Mouse (Mus musculus) forebrain, embryonic 15.5 days (tissue): ENCODE measurements around the gene Flrt2. TPM values are rescaled to one million over a fixed set of nuclear protein-coding genes. Genes with fewer than 3 reads are reported as not detected.
"Not testable (repeated sequence)": the region's sequence is repeated elsewhere in the genome, so short reads cannot be mapped to it uniquely, and the experiment has no call there.

Experiments
- ATAC-seq: fragments of 200-750 bp; cut with Nextera tagmentation; replicated peaks from 2 replicates; pipeline ENCODE4 v1.8.0; 2017; ENCODE audit warnings: mild to moderate bottlenecking, moderate TSS enrichment, moderate library complexity
- H3K27ac ChIP-seq: fragments of 300-500 bp; sonication (generic); replicated peaks from 2 replicates; pipeline ENCODE4 v1.5.1; 2015; ENCODE audit warnings: mild to moderate bottlenecking, inconsistent platforms
- H3K27me3 ChIP-seq: fragments of 300-500 bp; sonication (generic); 2 replicates; pipeline ENCODE4 v1.6.1; 2015; ENCODE audit warnings: inconsistent platforms
- H3K36me3 ChIP-seq: fragments of 300-500 bp; sonication (generic); 2 replicates; pipeline ENCODE4 v1.6.1; 2015; ENCODE audit warnings: mild to moderate bottlenecking, inconsistent platforms
- H3K4me1 ChIP-seq: fragments of 300-500 bp; sonication (generic); 2 replicates; pipeline ENCODE4 v1.6.1; 2015; ENCODE audit warnings: inconsistent platforms
- H3K4me2 ChIP-seq: fragments of 300-500 bp; sonication (generic); replicated peaks from 2 replicates; pipeline ENCODE4 v1.6.1; 2015; ENCODE audit warnings: mild to moderate bottlenecking, inconsistent platforms
- H3K4me3 ChIP-seq: fragments of 300-500 bp; sonication (generic); 2 replicates; pipeline ENCODE4 v1.5.1; 2015; ENCODE audit warnings: mild to moderate bottlenecking, inconsistent platforms
- H3K9ac ChIP-seq: fragments of 300-500 bp; sonication (generic); replicated peaks from 2 replicates; pipeline ENCODE4 v1.6.1; 2015; ENCODE audit warnings: mild to moderate bottlenecking, inconsistent platforms
- H3K9me3 ChIP-seq: fragments of 300-500 bp; sonication (generic); 2 replicates; pipeline ENCODE4 v1.6.1; 2016; ENCODE audit warnings: inconsistent platforms
- WGBS: fragments of 180-500 bp; shearing (Covaris S2); methylation state at CpG from one replicate; pipeline ENCODE4 v1.1.7; 2015; ENCODE audit warnings: mixed read lengths; 5-methylcytosine and 5-hydroxymethylcytosine counted together
- polyA plus RNA-seq: library from polyadenylated mRNA; unstranded; fragments of >200 nt; fragmentation: Nextera tagmentation; extraction: Ambion mirVana; gene quantifications from 2 replicates; pipeline ENCODE4 v1.2.1, GENCODE M21; 2015

Gene Flrt2
- polyA plus RNA-seq = 36.3 and 37.5 TPM in 2 replicates

- Histone ChIP-seq H3K4me1 (peaks cover 34% of the 10 kb centered on the region), H3K4me2 (peak within 1 kb of the TSS; percentile 71), H3K9ac (peak within 1 kb of the TSS; percentile 90), H3K4me3 (peak within 1 kb of the TSS; percentile 95), H3K9me3 (no peaks in the 10 kb centered on the region), H3K36me3 (no peaks in the 10 kb centered on the region), H3K27ac (peak within 1 kb of the TSS; percentile 94), H3K27me3 (no peaks in the 10 kb centered on the region)
- no peak for ATAC-seq
- under 1% methylated on average over 32 of the region's 32 CpGs for WGBS
Measured at GRCm38 (mm10) chr12:95691961-95692767, at the start of gene Flrt2. Gene Flrt2, plus strand, starts transcription at chr12:95692226.

- Histone ChIP-seq H3K4me3 (no peak overlapping the region), H3K36me3 (no peaks in the 10 kb centered on the region), H3K4me2 (no peak overlapping the region), H3K9me3 (no peaks in the 10 kb centered on the region), H3K27ac (peak overlapping the region; percentile 6; the same call in 1 of the 2 replicates), H3K4me1 (no peaks in the 10 kb centered on the region), H3K9ac (no peak overlapping the region), H3K27me3 (no peaks in the 10 kb centered on the region)
- WGBS = 44% methylated on average over 3 of the region's 3 CpGs
- ATAC-seq = no peak
Measured at GRCm38 (mm10) chr12:95642226-95642625, 49.8 kb upstream of the Flrt2 start.

- not testable (repeated sequence) for H3K9me3 ChIP-seq, H3K4me3 ChIP-seq, ATAC-seq, H3K27me3 ChIP-seq, H3K9ac ChIP-seq, H3K4me2 ChIP-seq, H3K4me1 ChIP-seq, H3K27ac ChIP-seq, H3K36me3 ChIP-seq
- WGBS = 83% methylated on average over 4 of the region's 6 CpGs
Measured at GRCm38 (mm10) chr12:95647179-95647578, 44.8 kb upstream of the Flrt2 start.

GRCm38 (mm10) chr12:95652172-95653156 lies 39.6 kb upstream of the Flrt2 start:
- Histone ChIP-seq H3K36me3 (no peaks in the 10 kb centered on the region), H3K27me3 (no peaks in the 10 kb centered on the region), H3K9ac (no peak overlapping the region), H3K4me3 (no peak overlapping the region), H3K27ac (no peak overlapping the region), H3K4me1 (no peaks in the 10 kb centered on the region), H3K4me2 (no peak overlapping the region), H3K9me3 (no peaks in the 10 kb centered on the region)
- WGBS = 73% methylated on average over 4 of the region's 4 CpGs
- ATAC-seq = no peak

- H3K27me3 ChIP-seq = no peaks in the 10 kb centered on the region
- H3K4me3 ChIP-seq = no peak overlapping the region
- 85% methylated on average over 4 of the region's 4 CpGs for WGBS
- H3K9me3 ChIP-seq = no peaks in the 10 kb centered on the region
- H3K4me2 ChIP-seq = no peak overlapping the region
- H3K36me3 ChIP-seq = no peaks in the 10 kb centered on the region
- ATAC-seq = no peak
- H3K27ac ChIP-seq = no peak overlapping the region
- no peaks in the 10 kb centered on the region for H3K4me1 ChIP-seq
- no peak overlapping the region for H3K9ac ChIP-seq
Measured at GRCm38 (mm10) chr12:95656594-95656993, 35.4 kb upstream of the Flrt2 start.

- H3K4me2 ChIP-seq = no peak overlapping the region
- H3K9ac ChIP-seq = no peak overlapping the region
- H3K36me3 ChIP-seq = no peaks in the 10 kb centered on the region
- 96% methylated on average over 5 of the region's 5 CpGs for WGBS
- no peak for ATAC-seq
- H3K27me3 ChIP-seq = no peaks in the 10 kb centered on the region
- H3K27ac ChIP-seq = no peak overlapping the region
- H3K4me1 ChIP-seq = no peaks in the 10 kb centered on the region
- no peaks in the 10 kb centered on the region for H3K9me3 ChIP-seq
- no peak overlapping the region for H3K4me3 ChIP-seq
Measured at GRCm38 (mm10) chr12:95667296-95667695, 24.7 kb upstream of the Flrt2 start.

GRCm38 (mm10) chr12:95675711-95676110 lies 16.3 kb upstream of the Flrt2 start:
- H3K27me3 ChIP-seq = no peaks in the 10 kb centered on the region
- no peaks in the 10 kb centered on the region for H3K9me3 ChIP-seq
- no peaks in the 10 kb centered on the region for H3K36me3 ChIP-seq
- no peak for ATAC-seq
- H3K4me3 ChIP-seq = no peak overlapping the region
- H3K27ac ChIP-seq = no peak overlapping the region
- H3K9ac ChIP-seq = no peak overlapping the region
- H3K4me1 ChIP-seq = peaks cover 6% of the 10 kb centered on the region; the same call in 1 of the 2 replicates
- H3K4me2 ChIP-seq = no peak overlapping the region
- WGBS = 73% methylated on average over 5 of the region's 5 CpGs

- Histone ChIP-seq H3K9me3 (no peaks in the 10 kb centered on the region), H3K36me3 (no peaks in the 10 kb centered on the region), H3K4me2 (peak overlapping the region; percentile 71), H3K4me3 (no peak overlapping the region; the same call in 1 of the 2 replicates), H3K27ac (peak overlapping the region; percentile 35), H3K4me1 (peaks cover 24% of the 10 kb centered on the region), H3K27me3 (no peaks in the 10 kb centered on the region), H3K9ac (no peak overlapping the region)
- ATAC-seq = no peak
- 3% methylated on average over 9 of the region's 9 CpGs for WGBS
Measured at GRCm38 (mm10) chr12:95690819-95691218, 1.2 kb upstream of the Flrt2 start.

GRCm38 (mm10) chr12:95692948-95693650 lies 1.1 kb downstream of the Flrt2 start:
- peaks cover 43% of the 10 kb centered on the region for H3K4me1 ChIP-seq
- peak overlapping the region; percentile 71 for H3K4me2 ChIP-seq
- no peaks in the 10 kb centered on the region for H3K9me3 ChIP-seq
- H3K27me3 ChIP-seq = no peaks in the 10 kb centered on the region
- peak overlapping the region; percentile 94 for H3K27ac ChIP-seq
- H3K4me3 ChIP-seq = peak overlapping the region; percentile 95
- 7% methylated on average over 13 of the region's 13 CpGs for WGBS
- H3K36me3 ChIP-seq = no peaks in the 10 kb centered on the region
- H3K9ac ChIP-seq = peak overlapping the region; percentile 90
- no peak for ATAC-seq

GRCm38 (mm10) chr12:95693651-95694471 lies 1.8 kb downstream of the Flrt2 start:
- peaks cover 45% of the 10 kb centered on the region for H3K4me1 ChIP-seq
- under 1% methylated on average over 28 of the region's 28 CpGs for WGBS
- peak overlapping the region; percentile 95 for H3K4me3 ChIP-seq
- peak overlapping the region; percentile 71 for H3K4me2 ChIP-seq
- H3K27me3 ChIP-seq = no peaks in the 10 kb centered on the region
- H3K36me3 ChIP-seq = no peaks in the 10 kb centered on the region
- no peaks in the 10 kb centered on the region for H3K9me3 ChIP-seq
- H3K9ac ChIP-seq = peak overlapping the region; percentile 90
- ATAC-seq = no peak
- H3K27ac ChIP-seq = peak overlapping the region; percentile 94

- Histone ChIP-seq H3K9me3 (no peaks in the 10 kb centered on the region), H3K4me1 (peaks cover 48% of the 10 kb centered on the region), H3K36me3 (no peaks in the 10 kb centered on the region), H3K4me2 (peak overlapping the region; percentile 71), H3K9ac (peak overlapping the region; percentile 90), H3K4me3 (peak overlapping the region; percentile 95), H3K27ac (peak overlapping the region; percentile 94), H3K27me3 (no peaks in the 10 kb centered on the region)
- 0% methylated on average over 8 of the region's 8 CpGs for WGBS
- no peak for ATAC-seq
Measured at GRCm38 (mm10) chr12:95694507-95694906, 2.5 kb downstream of the Flrt2 start.
